Mouse (Mus musculus): ENCODE data around the gene Slc25a18.

Slc25a18 gene

GRCm38 (mm10) chr6:120773149-120773628 is at the start of gene Slc25a18:
Gene Slc25a18, plus strand, starts transcription at chr6:120773578.
- peak; percentile 26 for DNase-seq

- no peak for DNase-seq
Observed at GRCm38 (mm10) chr6:120725986-120726385, 47.4 kb upstream of the Slc25a18 start.

GRCm38 (mm10) chr6:120736011-120736410 is 37.4 kb upstream of the Slc25a18 start:
- no peak for DNase-seq

GRCm38 (mm10) chr6:120736566-120736965 is 36.8 kb upstream of the Slc25a18 start:
- no peak for DNase-seq

GRCm38 (mm10) chr6:120743130-120743529 is 30.2 kb upstream of the Slc25a18 start:
- DNase-seq, result no peak

- no peak for DNase-seq
Observed at GRCm38 (mm10) chr6:120744266-120744665, 29.1 kb upstream of the Slc25a18 start.

GRCm38 (mm10) chr6:120746416-120746815 is 27.0 kb upstream of the Slc25a18 start:
- no peak for DNase-seq

GRCm38 (mm10) chr6:120761151-120761550 is 12.2 kb upstream of the Slc25a18 start:
- no peak for DNase-seq

GRCm38 (mm10) chr6:120769972-120770371 is 3.4 kb upstream of the Slc25a18 start:
- DNase-seq, result no peak

GRCm38 (mm10) chr6:120771366-120771765 is 2.0 kb upstream of the Slc25a18 start:
- no peak for DNase-seq

GRCm38 (mm10) chr6:120772025-120772424 is 1.4 kb upstream of the Slc25a18 start:
- no peak for DNase-seq

GRCm38 (mm10) chr6:120773763-120774162 is 385 bp downstream of the Slc25a18 start:
- DNase-seq, result no peak

- no peak for DNase-seq
Observed at GRCm38 (mm10) chr6:120776286-120776685, 2.9 kb downstream of the Slc25a18 start.

- DNase-seq, result no peak
Observed at GRCm38 (mm10) chr6:120777533-120777932, 4.2 kb downstream of the Slc25a18 start.

- no peak for DNase-seq
Observed at GRCm38 (mm10) chr6:120778226-120778625, 4.8 kb downstream of the Slc25a18 start.

GRCm38 (mm10) chr6:120782948-120783347 is 9.6 kb downstream of the Slc25a18 start:
- no peak for DNase-seq

GRCm38 (mm10) chr6:120784351-120784750 is 11.0 kb downstream of the Slc25a18 start:
- no peak for DNase-seq

GRCm38 (mm10) chr6:120788068-120788607 is 14.8 kb downstream of the Slc25a18 start:
- DNase-seq, result no peak

GRCm38 (mm10) chr6:120788904-120789303 is 15.5 kb downstream of the Slc25a18 start:
- no peak for DNase-seq

- no peak for DNase-seq
Observed at GRCm38 (mm10) chr6:120790153-120790552, 16.8 kb downstream of the Slc25a18 start.

- no peak for DNase-seq
Observed at GRCm38 (mm10) chr6:120790717-120791116, 17.3 kb downstream of the Slc25a18 start.

GRCm38 (mm10) chr6:120792947-120793346 is 19.6 kb downstream of the Slc25a18 start:
- peak; percentile 41 for DNase-seq

GRCm38 (mm10) chr6:120795422-120796086 is 22.2 kb downstream of the Slc25a18 start:
- DNase-seq, result no peak

- peak; percentile 31 for DNase-seq
Observed at GRCm38 (mm10) chr6:120796111-120796510, 22.7 kb downstream of the Slc25a18 start.

GRCm38 (mm10) chr6:120798019-120798418 is 24.6 kb downstream of the Slc25a18 start:
- DNase-seq, result peak; percentile 54
